Mouse (Mus musculus) telencephalon, adult 2 months (tissue): ENCODE data around the gene Acacb.

Experiments used
- DNase-seq: peaks from one replicate; pipeline ENCODE4 v3.0.0-alpha.2; 2011; ENCODE audit warnings: low read depth, low spot score

Gene Acacb

DNA sequence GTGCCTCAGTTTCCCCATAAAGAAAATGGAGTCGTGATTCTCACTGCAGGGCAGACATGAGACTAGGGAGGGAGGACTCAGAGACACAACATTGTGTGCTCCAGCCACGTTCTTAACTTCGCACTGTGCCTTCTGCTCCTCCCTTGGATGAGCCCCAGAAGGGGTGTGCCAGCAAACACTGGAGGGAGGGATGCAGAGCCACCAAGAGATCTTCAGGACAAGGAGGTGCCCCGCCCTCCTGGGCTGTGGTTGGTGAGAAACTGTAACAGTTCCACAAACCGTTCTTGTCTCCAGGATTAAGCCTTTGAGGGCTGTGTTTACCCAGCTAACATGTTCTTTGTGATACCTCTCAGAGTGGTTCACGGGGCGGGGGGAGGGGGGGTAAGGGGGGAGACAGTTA lies 122.3 kb downstream of the Acacb start:
- no peak for DNase-seq

DNA sequence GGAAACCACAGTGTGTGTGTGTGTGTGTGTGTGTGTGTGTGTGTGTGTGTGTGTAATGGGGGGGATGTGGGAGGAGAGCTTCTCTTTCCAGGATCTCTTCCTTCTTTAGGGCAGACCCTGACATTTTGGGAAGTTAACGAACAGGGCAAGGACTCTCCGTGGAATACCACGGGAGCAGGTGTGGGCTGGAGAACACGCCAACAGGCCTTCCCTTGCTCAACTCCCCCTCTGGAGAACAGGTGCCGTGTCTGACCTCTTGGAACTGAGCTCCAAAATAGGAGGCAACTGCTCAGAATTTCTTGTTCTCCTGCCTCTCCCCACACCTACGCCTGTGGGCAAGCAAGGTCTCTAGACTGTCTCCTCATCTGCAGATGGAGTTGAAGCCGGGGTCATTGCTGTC lies 123.2 kb downstream of the Acacb start:
- DNase-seq, result no peak

DNA sequence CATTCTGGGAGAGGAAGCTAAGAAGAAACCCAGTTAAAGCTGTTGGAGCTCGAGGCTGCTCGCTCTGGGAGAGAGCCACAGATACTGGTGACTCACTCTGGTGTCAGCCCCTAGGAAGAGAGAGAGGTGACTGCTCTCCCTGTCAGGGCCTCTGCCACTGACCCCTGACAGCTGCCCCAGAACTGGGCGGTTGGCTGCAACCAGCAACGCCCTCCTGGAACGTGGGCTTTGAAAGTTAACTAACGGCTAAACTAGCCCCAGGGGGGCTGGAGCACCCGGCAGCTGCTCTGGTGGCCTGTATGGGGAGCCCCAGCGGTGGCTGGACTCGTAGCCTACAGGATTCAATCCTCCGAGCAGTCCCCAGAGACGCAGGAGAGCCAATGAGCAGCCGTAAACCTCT lies 123.6 kb downstream of the Acacb start:
- DNase-seq, result no peak

DNA sequence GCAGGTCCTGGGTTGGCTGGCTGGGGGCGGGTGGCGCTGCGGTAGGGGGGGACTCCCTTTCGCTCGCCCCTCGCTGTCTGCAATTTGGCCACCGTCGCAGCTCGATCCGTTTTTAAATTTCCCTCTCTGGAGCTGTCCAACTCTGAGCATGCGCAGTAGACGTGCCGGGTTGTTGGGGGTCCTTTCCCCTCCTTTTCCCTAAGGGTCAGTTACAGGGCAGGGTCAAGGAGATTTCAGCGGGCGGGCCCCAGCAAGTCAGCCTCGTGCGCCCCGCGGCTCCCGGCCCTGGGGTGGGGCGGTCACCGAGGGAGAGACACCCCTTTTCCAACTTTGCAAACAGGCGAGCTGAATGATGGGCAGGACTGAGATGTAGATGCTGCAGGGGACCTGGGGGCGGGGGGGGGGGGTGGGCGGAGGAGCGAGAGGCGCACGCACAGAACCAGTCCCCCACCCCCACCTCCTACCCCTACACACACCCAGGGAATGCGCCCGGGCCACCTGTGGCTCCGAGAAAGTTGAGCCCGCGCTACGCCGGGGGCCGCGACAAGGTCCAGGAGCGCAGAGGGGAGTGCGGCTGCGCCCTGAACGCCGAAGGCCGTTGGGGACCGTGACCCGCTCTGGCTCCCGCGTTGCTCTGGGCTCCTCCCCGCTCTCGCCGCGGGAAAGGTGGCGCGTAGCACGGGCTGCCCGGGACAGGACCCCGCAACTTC lies 127.5 kb downstream of the Acacb start, which contains the start of gene Foxn4:
Gene Foxn4, minus strand, starts transcription at position 115 of the 710 bp plus-strand sequence.
- no peak for DNase-seq

DNA sequence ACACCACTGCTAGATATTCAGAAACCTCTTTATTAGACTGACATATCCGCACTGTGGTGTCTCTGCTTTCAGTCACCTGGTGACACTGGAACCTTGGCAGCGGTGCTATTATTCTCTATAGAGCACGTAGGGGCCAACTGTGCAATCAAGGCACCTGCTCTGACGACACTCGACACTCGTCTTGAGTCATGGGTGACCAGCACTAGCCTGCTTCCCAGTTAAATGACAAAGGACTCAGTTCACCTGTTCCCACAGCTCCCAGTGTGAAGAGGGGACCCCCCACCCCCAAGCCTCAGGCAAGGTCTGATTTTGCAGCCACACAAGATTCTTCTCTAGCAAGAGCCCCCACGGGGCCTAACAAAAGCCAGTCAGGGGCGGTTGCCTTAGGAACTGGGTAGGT lies 129.0 kb downstream of the Acacb start:
- DNase-seq, result no peak

DNA sequence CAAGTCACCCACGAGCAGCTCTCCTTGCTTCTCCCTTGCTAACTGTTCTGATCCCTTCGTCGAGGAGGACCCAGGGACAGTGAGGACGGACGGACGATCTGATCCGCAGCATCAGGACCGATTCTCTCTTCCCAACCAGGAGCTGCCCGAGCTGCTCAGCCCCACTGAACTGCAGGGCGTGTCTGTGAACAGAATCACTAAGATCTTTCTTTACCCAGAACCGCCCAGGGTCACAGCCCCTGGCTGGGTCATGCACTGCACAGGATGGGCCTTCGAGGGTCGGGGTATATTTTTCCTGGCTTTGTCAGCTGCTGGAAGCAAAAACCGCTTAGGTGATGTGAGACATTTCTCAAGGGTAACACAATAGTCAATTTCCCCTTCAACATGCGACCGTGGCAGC lies 129.7 kb downstream of the Acacb start:
- no peak for DNase-seq

DNA sequence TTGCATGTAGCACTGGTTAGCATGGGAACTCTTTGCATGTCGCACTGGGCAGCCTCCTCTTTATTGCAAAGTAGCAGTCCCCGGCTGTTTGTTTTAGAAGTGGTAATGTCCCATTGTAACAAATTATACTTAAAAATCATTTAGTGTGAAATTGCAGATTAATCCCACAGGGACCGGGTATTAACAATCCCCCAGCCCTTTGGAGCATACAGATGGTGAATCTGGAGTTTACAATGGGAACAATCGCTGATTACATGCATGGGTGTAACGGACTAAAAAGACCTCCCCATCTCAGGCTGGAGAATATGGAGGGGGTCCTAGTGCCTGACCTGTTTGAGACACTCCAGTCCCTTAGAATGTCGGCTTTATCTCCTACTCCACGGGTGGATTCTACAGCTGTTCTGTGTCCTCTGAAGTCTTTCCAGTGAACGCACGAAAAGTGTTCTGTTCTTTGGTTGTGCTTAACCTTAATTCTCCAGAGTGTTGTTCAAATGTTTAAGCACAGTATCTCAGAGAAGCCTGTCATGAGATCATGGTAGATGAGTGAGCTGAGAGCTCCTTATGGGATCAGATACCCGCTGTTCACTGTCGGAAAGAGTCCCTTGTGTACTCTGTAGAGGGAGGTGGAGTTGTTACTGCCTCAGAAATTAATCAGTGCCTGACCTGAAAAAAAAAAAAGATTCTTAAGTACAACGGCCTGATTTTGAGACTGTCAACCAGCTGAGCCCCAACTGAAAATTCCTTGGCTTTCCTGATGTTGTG lies 133.2 kb downstream of the Acacb start:
- no peak for DNase-seq

DNA sequence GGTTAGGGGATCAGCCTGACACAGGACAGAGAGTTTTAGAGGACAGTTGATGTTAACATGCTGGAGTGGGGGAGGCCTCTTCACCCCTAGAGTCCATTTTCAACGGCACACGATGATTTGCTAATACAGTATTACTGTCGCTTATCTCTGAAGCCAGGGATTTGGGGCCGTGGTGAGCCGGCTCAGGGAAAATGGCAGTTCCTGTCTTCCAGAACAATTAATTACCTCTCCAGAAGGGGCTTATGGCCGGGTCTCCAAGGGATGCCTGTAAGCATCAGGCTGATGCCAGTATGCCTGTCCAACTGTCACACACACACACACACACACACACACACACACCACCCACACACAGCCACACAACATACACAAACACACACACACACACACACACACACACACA lies 136.0 kb downstream of the Acacb start:
- no peak for DNase-seq

DNA sequence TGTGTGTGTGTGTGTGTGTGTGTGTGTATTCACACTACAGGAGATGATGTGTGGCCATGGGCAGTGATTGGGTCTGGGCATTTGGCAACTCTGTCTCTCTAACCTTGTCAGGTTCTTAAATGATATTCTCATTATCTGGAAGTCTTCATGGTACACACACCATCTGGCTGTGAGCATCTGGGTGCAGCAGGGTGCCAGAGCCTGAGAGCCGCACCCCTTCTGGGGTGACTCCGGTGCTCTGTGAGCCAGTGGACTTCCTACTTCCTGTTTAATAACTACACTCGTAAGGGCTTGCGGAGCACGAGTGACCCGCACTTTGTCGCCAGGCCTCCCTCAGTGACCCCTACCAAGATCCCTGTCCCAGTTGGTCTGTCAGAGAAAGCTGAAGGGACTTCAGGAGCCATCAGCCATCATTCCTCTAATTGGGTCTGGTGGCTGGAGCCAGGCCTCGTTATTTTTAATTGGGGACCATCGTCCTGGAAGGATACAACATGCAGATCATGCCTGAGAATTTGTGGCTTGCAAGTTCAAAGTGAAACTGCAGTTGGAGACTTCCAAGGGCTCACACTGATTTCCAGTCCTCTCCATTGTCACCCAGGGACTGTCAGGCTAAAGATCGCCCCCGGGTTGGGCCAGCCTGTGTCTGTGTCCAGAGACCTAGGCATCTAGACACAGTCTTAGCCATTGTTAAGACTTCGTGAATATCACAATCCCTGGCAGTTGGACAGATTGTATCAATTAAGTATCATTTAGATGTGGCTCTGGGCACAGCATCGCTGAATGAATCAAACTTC lies 138.5 kb downstream of the Acacb start:
- DNase-seq, result no peak

DNA sequence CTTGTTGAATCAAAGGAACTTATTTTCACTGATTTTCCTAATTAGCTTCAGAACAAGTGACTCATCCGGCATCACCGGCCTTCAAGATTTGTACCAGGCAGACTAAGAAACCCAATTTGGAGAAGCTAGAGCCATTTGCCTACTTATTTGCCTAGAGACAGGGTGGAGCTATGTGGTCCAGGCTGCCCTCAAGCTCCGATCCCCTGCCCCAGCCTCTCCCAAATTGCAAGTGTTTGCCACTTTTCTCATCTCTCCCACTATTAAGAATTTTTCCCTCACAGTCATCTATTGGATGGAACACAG lies 139.0 kb downstream of the Acacb start:
- DNase-seq, result peak; percentile 19

DNA sequence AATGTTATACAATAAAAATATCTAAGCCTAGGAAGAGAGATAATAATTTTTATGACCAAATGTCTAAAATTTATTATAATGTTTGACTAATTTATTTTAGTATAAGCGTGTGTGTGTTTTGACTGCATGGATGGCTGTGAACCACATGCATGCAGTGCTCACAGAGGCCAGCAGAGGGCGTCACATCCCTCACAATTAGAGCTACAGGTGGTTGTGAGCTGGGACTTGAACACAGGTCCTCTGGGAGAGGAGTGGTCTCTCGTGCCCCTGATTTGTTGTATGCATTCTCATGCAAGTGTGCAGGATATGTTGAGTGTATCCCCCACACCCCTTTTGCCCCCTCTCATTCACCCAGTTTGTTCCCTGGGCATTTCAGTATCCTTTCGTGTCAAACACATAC lies 139.8 kb downstream of the Acacb start:
- DNase-seq, result no peak

DNA sequence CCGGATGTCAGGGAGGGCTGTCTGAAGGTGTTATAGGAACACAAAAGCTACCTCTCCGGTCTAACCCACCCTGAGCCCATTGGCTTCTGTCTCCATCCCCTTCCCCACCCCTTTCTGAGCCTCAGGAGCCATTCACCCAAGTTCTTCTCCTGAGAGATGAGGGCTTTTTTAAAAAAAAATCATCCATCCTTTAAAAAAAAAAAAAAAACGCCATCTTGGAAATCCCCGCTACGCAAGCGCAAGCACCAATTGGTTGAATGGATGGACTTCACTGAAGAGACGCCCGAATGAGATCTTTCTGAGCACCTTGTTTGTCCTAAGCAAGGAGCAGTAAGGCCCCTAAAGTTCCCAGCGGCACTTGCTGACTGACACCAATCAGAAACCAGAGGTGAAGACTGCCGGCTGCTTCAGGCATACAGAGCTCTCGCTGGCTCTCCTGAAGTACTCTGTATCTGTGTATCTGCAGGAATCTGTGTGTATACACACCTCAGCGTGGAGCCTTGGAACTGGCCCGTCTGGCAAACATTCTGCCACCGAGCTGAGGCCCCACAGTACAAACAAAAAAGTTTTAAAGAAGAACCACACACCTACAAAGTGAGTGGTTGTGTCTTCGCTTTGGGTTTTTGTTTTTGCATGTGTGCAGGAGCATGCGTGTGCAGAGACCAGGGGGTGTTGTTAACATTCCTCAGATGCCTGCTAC lies 140.7 kb downstream of the Acacb start:
- DNase-seq, result no peak

DNA sequence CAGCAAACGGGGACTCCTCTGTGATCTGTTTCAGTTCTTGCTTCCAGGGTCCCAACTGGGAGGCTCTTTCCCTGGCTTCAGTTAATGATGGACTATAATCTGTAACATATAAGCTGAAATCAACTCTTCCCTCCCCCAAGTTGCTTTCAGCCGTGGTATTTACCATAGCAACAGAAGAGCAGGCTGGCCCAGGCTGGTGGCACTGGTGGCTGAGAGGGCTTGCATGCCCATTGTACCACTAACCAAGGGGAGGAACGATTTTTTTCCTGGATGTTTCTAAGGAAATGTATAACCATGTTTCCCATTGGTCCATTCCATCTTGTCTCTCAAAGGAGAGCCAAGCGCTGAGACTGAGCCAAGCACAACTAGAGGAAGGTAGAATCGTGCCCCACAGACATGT lies 142.1 kb downstream of the Acacb start:
- no peak for DNase-seq

DNA sequence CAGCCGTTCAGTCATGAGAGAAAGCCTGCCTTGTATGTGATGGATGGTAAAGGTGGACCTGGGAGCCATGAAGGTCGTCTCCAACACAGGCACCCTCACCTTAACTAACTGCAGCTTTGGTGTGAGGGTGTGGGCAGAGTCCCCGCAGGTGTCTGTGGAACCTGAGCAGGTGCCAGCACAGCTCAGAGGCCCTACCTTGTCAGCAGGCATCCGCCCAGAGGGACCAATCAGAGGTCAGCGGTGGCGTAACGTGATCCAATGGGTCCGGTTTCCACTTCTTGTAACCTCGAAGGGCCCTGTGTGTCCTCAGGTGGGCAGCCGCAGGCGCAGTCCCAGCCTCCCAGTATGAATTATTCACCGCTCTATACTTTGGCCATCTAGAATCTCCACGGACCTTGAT lies 142.5 kb downstream of the Acacb start, which contains the start of gene Myo1h:
Gene Myo1h, plus strand, starts transcription at position 293 of the 400 bp plus-strand sequence.
- DNase-seq, result no peak

DNA sequence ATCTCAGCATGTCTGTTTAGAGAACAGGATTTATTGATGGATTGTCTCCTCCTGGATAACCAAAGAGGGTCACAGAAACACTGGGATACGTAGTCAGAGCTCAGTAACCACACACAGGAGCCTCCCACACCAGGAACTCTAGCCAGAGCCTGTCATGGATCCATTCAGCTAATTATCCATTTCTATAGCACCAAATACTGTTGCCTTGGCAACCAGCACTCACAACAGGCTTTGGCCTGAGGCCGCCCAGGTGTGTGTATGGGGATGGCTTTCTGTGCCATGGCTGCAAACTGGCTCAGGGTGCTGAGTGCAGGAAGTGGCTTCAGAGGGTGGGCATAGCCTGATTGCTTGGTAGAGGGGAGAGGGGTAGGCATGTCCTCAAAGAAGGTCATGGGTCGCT lies 143.7 kb downstream of the Acacb start:
- peak; percentile 9 for DNase-seq

DNA sequence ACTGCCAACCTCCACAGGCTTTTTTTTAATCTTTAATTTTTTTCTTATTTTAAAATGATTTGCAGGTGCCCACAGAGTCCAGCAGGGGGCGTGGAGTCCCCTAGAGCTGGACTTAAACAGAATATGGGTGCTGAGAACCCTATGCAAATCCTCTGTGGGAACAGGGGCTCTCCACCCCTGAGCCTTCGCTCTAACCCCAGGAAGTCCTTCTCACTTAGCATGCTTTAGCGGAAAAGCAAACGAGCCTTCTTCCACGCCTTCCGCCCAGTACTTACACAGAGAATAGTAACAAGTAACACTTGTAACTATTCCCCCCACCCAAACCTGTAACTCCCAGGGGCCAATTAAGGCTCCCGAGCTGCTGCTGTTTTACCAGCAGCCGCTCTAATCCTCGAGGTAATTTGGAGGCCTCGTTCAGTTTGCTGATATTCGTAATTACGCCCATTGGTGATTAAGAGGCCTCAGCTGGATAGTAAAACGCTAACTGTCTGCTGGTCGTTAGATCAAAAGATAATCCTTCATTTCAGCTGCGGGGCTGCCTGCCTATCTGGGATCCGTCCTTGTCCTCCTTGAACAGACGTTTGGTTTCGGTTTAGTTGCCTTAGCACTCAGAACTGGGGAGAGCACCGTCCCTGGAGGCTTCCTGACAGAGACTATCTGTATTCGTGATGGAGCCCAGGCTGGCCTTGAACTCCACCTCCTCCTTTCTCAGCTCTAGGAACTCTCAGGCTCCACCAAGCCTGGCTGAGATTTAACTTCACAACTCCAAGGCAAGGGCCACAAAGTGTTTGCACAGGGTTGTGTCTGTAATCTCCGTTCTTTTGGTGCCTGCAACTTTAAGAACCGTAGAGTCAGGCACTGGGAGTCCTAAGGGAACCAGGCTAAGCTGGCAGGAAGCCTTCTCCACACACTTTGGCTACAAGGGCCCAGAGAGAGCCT lies 150.6 kb downstream of the Acacb start:
- no peak for DNase-seq

DNA sequence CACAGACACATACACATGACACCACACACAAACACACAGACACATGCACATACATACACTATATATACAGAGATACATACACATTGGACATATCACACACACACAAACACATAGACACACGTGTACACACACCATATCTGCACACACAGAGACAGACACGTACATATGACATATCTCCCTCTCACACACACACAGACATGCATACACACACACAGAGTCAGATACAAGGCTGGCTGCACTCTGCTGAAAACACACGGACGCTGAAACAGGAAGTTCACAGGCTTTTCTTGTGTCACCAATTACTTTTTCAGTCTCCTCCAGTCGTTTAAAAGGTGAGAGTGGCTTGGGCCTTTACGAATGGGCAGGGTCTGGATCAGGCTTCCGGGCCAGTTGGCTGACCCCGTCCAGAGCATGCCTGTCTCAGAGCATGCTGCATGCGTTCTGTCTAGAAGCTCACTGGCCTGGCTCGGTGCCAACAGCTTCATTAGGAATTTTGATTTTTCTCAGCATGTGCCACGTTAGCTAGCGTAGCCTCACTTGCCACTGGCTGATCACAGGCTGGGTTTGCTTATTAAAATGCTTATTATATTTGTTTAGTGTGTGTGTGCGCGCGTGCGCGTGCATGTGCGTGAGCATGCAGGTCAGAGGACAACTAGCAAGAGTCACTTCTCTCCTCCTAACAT lies 152.0 kb downstream of the Acacb start:
- no peak for DNase-seq

DNA sequence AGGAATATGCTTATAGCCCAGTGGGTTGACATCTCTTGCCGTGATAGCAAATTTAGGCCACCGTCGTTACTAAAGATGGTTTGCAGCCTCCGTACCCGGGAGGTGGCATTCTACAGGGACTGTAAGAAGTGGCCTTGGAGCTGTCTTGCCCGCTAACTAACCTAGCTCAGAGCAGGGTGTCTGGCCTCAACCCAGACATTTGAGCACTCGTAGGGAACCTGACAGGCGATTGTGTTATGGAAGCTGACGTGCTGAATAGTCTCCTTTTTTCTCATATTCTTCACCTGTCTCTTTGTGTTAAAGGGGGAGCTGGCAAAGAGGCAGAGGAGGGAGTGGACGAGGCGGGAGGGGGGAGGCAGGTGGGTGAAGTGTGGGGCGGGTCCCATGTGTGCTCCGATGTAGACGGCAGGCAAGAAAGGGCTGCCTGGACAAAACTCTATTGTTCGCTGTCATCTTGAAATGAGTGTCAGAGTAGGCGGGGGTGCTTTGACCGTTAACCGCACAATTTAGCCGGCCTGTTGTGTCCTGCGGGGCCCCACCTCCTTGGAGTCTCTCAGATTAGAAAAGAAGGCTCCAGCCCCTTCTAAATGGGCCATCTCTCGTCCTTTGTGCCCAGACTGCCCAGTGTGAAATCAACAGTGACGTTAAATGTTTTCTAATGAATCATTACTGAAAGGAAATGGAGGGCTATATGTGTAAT lies 153.0 kb downstream of the Acacb start:
- no peak for DNase-seq

DNA sequence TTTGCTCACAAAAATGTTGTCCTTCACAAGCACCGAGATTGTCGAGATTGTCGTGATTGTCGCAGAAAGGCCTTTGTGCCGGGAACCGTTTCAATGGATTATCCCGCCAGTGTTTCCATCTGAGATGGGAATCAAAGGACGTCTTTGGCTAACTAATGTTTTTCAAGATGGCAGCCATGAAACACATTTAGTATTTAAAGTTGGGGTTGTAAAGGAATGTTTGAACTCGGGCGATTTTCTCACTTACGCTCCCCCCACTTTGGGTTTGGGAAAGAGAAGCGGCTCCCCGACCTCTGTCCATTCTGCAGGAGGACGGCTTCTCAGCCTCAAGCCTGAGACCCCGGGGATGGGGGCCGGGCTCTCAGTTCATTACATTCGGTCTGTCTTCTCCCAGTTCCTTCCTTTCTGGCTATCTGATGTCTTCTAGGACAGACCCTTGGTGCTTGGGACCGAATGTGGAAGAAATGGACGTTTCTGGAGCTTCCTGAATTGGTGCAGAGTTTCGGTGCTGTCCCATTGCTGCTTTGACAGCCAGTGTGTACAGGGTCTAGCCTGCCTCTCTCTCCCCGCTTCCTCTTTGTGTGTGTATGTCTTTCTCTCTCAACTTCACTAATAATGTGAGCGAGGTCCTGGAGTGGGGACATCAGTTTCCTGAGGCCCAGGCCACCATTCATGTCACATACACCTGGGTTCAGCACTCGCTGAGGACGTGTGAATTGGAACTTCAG lies 153.7 kb downstream of the Acacb start:
- DNase-seq, result no peak
